Mouse (Mus musculus) kidney, postnatal 0 days (tissue): ENCODE measurements around the gene Gm12166. TPM values are rescaled to one million over a fixed set of nuclear protein-coding genes. Genes with fewer than 3 reads are reported as not detected.
A peak's percentile ranks its signal among the peaks of the same experiment; 100 is the strongest.
"Not testable (repeated sequence)": the region's sequence is repeated elsewhere in the genome, so short reads cannot be mapped to it uniquely, and the experiment has no call there.

Experiments used
- ATAC-seq: fragments of 200-750 bp; cut with Nextera tagmentation; replicated peaks from 2 replicates; pipeline ENCODE4 v1.8.0; 2017; ENCODE audit warnings: low read depth, moderate number of reproducible peaks, moderate TSS enrichment, moderate library complexity; ENCODE audit not compliant: low FRiP score
- DNase-seq: peaks from one replicate; pipeline ENCODE4 v3.0.0-alpha.2; 2016; ENCODE audit warnings: low spot score
- H3K27ac ChIP-seq: fragments of 300-500 bp; sonication (generic); 2 replicates; pipeline ENCODE4 v1.5.1; 2014; ENCODE audit warnings: mild to moderate bottlenecking
- H3K27me3 ChIP-seq: fragments of 300-500 bp; sonication (generic); 2 replicates; pipeline ENCODE4 v1.6.1; 2014; ENCODE audit warnings: low read length, mixed read lengths; ENCODE audit not compliant: insufficient read depth
- H3K36me3 ChIP-seq: fragments of 300-500 bp; sonication (generic); 2 replicates; pipeline ENCODE4 v1.6.1; 2014; ENCODE audit warnings: low read length, mixed read lengths; ENCODE audit not compliant: insufficient read depth
- H3K4me1 ChIP-seq: fragments of 300-500 bp; sonication (generic); replicated peaks from 2 replicates; pipeline ENCODE4 v1.6.1; 2014; ENCODE audit warnings: antibody characterized with exemption, low read length, mixed read lengths; ENCODE audit not compliant: insufficient read depth
- H3K4me2 ChIP-seq: fragments of 300-500 bp; sonication (generic); 2 replicates; pipeline ENCODE4 v1.6.1; 2014; ENCODE audit warnings: mild to moderate bottlenecking, low read length, moderate library complexity, mixed read lengths
- H3K4me3 ChIP-seq: fragments of 300-500 bp; sonication (generic); replicated peaks from 2 replicates; pipeline ENCODE4 v1.5.1; 2014; ENCODE audit warnings: low read depth, low read length
- H3K9ac ChIP-seq: fragments of 300-500 bp; sonication (generic); 2 replicates; pipeline ENCODE4 v1.6.1; 2014; ENCODE audit warnings: low read depth, low read length
- H3K9me3 ChIP-seq: fragments of 300-500 bp; sonication (generic); replicated peaks from 2 replicates; pipeline ENCODE4 v1.6.1; 2016; ENCODE audit warnings: low read length, inconsistent platforms, mixed read lengths
- CTCF ChIP-seq: IDR thresholded peaks from 2 replicates; pipeline ENCODE4 v1.5.1; 2016; ENCODE audit warnings: antibody characterized with exemption, low read depth, mild to moderate bottlenecking, moderate library complexity
- WGBS: fragments of 180-500 bp; shearing (Covaris S2); extraction: QIAGEN DNeasy Blood & Tissue Kit; methylation state at CpG from one replicate; pipeline ENCODE4 v1.1.7; 2014; 5-methylcytosine and 5-hydroxymethylcytosine counted together
- polyA plus RNA-seq: library from polyadenylated mRNA; unstranded; fragments of >200 nt; fragmentation: Nextera tagmentation; extraction: Ambion mirVana; gene quantifications from 2 replicates; pipeline ENCODE4 v1.2.1, GENCODE M21; 2015

Gene Gm12166
- polyA plus RNA-seq, result 6.0 and 6.2 TPM in 2 replicates

DNA sequence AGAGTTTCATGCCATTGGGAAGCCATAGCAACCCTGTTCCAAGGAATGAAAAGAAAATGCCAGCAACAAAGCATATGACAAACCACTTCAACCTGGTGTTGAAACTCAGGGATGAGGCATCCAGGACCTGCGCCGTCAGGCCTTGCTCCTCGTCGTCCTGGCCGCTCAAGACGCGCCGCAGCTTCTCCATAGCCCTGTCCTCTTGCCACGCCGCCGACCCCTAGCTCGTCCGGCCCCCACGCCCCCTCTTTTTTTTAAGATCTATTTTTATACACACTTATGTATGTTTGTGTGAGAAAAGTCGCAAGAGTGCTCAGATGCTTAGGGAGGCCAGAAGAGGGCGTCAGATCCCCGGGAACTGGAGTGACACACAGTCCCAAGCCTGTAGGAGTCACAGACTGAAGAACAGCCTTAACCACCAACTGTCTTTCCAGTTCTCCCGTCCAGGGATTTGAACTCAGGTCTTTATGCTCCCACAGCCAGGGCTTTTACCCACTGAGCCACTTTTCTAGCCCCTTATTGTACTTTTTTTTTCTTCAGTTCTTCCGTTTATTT lies at the start of gene Gm12166:
Gm12166 (minus strand) TSS at position 217 of the 555 bp plus-strand sequence.
- H3K36me3 ChIP-seq, H3K4me2 ChIP-seq, H3K27me3 ChIP-seq, H3K9me3 ChIP-seq, H3K9ac ChIP-seq, H3K4me1 ChIP-seq, ATAC-seq, H3K27ac ChIP-seq, H3K4me3 ChIP-seq: not testable (repeated sequence)
- DNase-seq, result peak; percentile 79
- WGBS, result 35% methylated on average over 19 of the region's 19 CpGs
- TF ChIP-seq CTCF, result peak; percentile 70

DNA sequence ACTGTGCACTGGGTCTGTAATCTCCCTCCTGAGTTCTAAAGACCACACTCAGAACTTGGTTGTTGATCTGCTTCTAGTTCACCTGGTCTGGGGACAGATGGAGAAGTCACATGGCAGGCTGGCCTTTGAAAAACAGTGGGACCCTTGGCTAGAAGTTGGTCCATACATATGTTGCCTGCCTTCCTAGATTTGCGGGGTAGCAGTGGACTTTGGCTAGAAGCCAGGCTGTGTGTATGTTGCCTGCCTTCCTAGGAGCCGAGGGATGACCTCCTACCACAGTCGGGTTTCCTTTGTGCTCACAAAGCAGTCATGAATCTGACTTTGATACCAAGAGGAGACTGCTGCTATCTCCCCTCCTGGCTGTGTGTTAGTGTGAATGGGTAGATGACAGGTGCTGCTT lies 44.9 kb upstream of the Gm12166 start:
- ATAC-seq (no peak), DNase-seq (no peak)
- Histone ChIP-seq H3K9ac (no peak overlapping the region), H3K4me1 (0 out of 2 replicates have a peak, but pooled peaks cover 3% of the 10 kb centered on the region), H3K4me3 (no peak overlapping the region), H3K4me2 (no peak overlapping the region), H3K36me3 (0 out of 2 replicates have a peak, but pooled peaks cover 7% of the 10 kb centered on the region), H3K9me3 (no peaks in the 10 kb centered on the region), H3K27ac (no peak overlapping the region), H3K27me3 (no peaks in the 10 kb centered on the region)
- no peak for TF ChIP-seq CTCF
- WGBS, result 76% methylated on average over 3 of the region's 3 CpGs

DNA sequence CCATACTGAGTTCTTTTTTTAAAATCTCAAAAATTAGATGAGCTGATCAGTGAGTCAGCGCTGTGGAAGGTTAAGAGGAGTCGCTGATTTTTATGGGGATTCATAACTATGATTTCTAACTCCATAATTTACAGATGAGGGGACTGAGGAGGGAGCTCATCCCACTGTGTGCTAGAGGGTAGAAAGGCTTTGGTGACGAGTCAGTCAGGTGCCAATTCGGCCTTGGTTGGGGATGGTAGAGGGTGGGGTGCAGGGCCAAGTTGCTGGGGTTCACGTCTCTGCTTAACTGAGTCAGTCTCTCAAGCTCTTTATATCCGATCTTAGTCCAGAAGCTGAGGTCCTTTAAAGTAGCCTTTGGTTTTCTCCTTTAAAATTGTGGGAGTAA lies 44.1 kb upstream of the Gm12166 start:
- no peak overlapping the region for H3K27ac ChIP-seq
- H3K4me2 ChIP-seq, result no peak overlapping the region
- DNase-seq, result no peak
- H3K9me3 ChIP-seq, result no peaks in the 10 kb centered on the region
- H3K36me3 ChIP-seq, result 0 out of 2 replicates have a peak, but pooled peaks cover 7% of the 10 kb centered on the region
- H3K27me3 ChIP-seq, result no peaks in the 10 kb centered on the region
- no peak overlapping the region for H3K9ac ChIP-seq
- ATAC-seq, result no peak
- H3K4me1 ChIP-seq, result 0 out of 2 replicates have a peak, but pooled peaks cover 7% of the 10 kb centered on the region
- no peak for TF ChIP-seq CTCF
- WGBS, result 84% methylated on average over 6 of the region's 6 CpGs
- no peak overlapping the region for H3K4me3 ChIP-seq

DNA sequence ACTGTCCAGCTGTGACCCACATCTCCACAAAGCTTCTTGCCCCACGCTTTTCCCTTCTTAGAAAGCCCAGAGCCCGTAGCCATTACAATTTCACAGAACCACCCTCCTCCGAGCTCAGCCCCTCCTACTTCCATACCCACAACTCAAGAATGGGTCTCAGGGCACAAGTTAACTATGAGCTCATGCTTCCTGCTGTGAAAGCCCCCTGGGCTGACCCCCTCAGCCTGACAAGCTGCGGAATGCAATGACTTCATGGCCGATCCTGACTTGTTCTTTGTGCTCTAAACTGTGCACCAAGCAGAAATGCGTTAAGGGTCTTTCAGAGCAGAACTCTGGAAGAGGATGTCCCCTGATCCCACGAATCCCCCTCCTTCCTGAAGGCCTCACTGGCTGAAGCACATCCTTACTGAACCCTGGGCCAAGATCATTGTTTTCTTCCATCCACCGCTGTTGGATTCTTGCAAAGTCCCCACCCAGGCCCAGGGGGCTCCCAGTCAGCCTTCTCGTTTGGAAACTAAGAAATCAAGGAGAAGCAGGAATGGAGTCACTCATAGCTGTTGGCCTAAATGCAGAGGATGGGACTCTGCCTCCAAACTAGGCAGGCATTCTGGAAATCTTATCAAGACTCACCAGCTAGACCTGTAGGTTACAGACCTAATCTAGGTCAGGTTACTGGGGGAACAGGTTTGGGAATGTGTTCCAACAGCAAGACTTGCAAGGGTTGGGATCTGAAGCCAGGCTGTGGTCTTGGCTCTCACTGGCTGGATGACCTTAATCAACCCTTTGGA lies 43.5 kb upstream of the Gm12166 start:
- H3K9me3 ChIP-seq, result no peaks in the 10 kb centered on the region
- DNase-seq, result peak; percentile 44
- no peak overlapping the region for H3K9ac ChIP-seq
- WGBS, result 60% methylated on average over 9 of the region's 9 CpGs
- no peak overlapping the region for H3K4me2 ChIP-seq
- H3K4me1 ChIP-seq, result peaks cover 10% of the 10 kb centered on the region; the same call in 1 of the 2 replicates
- TF ChIP-seq CTCF, result no peak
- no peak overlapping the region for H3K4me3 ChIP-seq
- H3K27ac ChIP-seq, result no peak overlapping the region
- ATAC-seq, result no peak
- 0 out of 2 replicates have a peak, but pooled peaks cover 1% of the 10 kb centered on the region for H3K36me3 ChIP-seq
- H3K27me3 ChIP-seq, result no peaks in the 10 kb centered on the region

DNA sequence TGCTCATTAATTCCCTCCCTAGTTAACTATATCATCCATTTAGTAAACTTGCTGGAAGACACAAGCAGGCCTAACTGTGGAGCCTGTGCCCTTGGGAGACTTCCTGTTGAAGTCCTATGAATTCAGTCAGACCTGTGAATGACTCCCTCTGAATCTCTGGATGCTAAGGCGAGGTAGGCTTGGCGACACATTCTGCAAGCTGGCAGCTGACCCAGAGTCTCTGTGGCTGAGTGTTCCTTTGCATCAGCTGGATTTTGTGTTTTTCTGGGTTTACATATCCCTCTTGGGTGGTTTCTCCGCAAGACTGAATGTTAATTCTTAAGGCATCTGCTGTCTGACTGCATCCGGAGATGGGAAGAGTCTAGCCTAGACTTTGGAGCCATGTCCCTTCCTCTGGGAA lies 40.0 kb upstream of the Gm12166 start:
- DNase-seq (no peak), ATAC-seq (no peak)
- H3K4me2 ChIP-seq, result no peak overlapping the region
- peaks cover 15% of the 10 kb centered on the region; the same call in 1 of the 2 replicates for H3K4me1 ChIP-seq
- H3K9ac ChIP-seq, result no peak overlapping the region
- no peak for TF ChIP-seq CTCF
- no peak overlapping the region for H3K27ac ChIP-seq
- WGBS, result 85% methylated on average over 4 of the region's 4 CpGs
- no peak overlapping the region for H3K4me3 ChIP-seq
- no peaks in the 10 kb centered on the region for H3K27me3 ChIP-seq
- no peaks in the 10 kb centered on the region for H3K36me3 ChIP-seq
- H3K9me3 ChIP-seq, result no peaks in the 10 kb centered on the region

DNA sequence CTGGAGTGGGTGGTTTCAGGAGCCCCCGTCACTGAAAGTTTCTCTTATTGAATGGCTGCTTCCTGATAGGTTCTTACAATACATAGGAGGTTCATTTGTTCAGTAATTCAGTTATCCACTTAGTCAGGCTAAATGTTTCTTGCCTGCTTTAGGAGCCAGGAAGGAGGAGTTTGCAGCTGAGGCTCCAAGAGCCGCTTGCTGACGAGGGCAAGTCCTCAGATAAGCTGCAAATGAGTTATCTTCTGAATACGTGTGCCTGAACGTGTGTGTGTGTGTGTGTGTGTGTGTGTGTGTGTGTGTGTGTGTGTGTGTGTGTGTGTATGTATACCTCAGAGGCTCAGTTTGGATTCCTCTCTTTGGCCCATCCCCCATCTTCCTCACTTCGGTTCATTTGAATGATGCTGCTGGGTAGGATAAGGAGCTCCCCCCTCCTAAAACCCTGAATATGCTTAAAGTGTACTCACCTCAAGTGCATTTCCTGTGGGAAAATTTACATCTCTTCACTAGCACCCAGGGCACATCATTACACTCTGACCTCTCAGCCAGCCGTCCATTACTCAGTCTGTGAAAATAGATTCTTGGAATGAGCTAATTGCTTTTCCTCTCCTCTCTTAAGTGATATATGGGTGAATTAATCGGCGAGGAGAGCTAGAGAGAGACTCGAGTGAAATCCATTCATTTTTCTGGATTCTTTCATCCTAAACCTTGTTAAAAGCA lies 39.0 kb upstream of the Gm12166 start:
- H3K4me3 ChIP-seq, result no peak overlapping the region
- no peaks in the 10 kb centered on the region for H3K27me3 ChIP-seq
- no peaks in the 10 kb centered on the region for H3K9me3 ChIP-seq
- ATAC-seq (no peak), DNase-seq (peak; percentile 61)
- 24% methylated on average over 10 of the region's 10 CpGs for WGBS
- H3K4me1 ChIP-seq, result peaks cover 15% of the 10 kb centered on the region; the same call in 1 of the 2 replicates
- no peak overlapping the region for H3K27ac ChIP-seq
- H3K9ac ChIP-seq, result no peak overlapping the region
- no peaks in the 10 kb centered on the region for H3K36me3 ChIP-seq
- H3K4me2 ChIP-seq, result no peak overlapping the region
- no peak for TF ChIP-seq CTCF
